In the genomic region with DNA sequence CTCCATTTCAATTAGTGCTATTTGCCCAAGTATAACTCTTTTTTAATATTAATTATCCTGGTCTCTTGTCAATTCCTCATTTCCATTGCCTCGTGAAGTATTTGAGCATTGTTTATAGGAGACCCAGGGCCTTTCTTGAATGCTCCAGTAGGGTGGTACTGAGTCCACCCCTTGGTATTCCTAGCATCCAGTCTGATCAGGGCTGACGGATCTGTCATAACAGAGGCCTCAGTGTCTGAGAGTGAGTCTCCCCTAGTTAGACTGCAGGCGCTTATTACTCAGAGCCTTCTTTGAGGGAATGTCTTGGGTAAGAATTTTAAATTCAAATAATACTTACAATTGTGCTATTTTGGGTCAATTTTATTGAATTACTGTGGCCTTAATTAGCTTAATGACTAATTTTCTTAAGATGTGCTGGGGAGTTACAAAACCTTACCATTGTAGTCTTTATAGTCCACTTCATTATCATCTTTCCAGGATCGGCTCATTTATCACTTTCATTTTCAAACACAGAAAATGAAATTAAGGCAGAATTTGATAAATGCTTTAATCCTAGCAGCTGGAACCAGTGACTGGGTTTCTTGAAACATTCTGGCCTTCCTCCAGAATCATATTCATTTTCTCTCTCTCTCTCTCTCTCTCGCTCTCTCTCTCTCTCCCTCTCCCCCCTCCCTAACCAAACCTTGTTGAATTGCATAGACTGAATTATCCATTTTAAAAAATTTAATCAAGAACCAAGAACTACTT, we compare ENCODE assay signal across 13 mouse cellular contexts.
"Had no signal": no experiment of that assay in that cellular context is flagged by ENCODE, and none has a peak within 500 bp of the region (broad histone marks: within the 10 kb centered on the region; RNA-seq: fewer than 3 reads in every experiment).

No protein-coding gene starts in this region.

- H3K9ac ChIP-seq: kidney, embryonic 15.5 days; limb, embryonic 15.5 days; liver, embryonic 12.5 days; midbrain, embryonic 12.5 days; neural tube, embryonic 13.5 days; stomach, embryonic 15.5 days had no signal

- DNase-seq: kidney, adult 2 months; kidney, postnatal 14 days; layer of hippocampus, adult 9-11 months; layer of hippocampus, postnatal 36 days; thymus, adult 2 months; thymus, postnatal 25 days had no signal

- H3K36me3 ChIP-seq: kidney, embryonic 15.5 days; limb, embryonic 15.5 days; liver, embryonic 12.5 days; midbrain, embryonic 12.5 days; neural tube, embryonic 13.5 days; stomach, embryonic 15.5 days had no signal

- H3K4me2 ChIP-seq: kidney, embryonic 15.5 days; limb, embryonic 15.5 days; liver, embryonic 12.5 days; midbrain, embryonic 12.5 days; neural tube, embryonic 13.5 days; stomach, embryonic 15.5 days had no signal

- H3K9me3 ChIP-seq: kidney, embryonic 15.5 days; limb, embryonic 15.5 days; liver, embryonic 12.5 days; midbrain, embryonic 12.5 days; neural tube, embryonic 13.5 days; stomach, embryonic 15.5 days had no signal

- H3K4me3 ChIP-seq: kidney, embryonic 15.5 days; limb, embryonic 15.5 days; liver, embryonic 12.5 days; midbrain, embryonic 12.5 days; neural tube, embryonic 13.5 days; stomach, embryonic 15.5 days had no signal

- ATAC-seq: liver, embryonic 12.5 days; midbrain, embryonic 16.5 days had no signal

- H3K27me3 ChIP-seq: kidney, embryonic 15.5 days; limb, embryonic 15.5 days; liver, embryonic 12.5 days; midbrain, embryonic 12.5 days; neural tube, embryonic 13.5 days; stomach, embryonic 15.5 days had no signal

- H3K27ac ChIP-seq: kidney, embryonic 15.5 days; limb, embryonic 15.5 days; liver, embryonic 12.5 days; midbrain, embryonic 12.5 days; neural tube, embryonic 13.5 days; stomach, embryonic 15.5 days had no signal

- H3K4me1 ChIP-seq: kidney, embryonic 15.5 days; limb, embryonic 15.5 days; liver, embryonic 12.5 days; stomach, embryonic 15.5 days had no signal
